Mouse (Mus musculus) stomach, embryonic 14.5 days (tissue): ENCODE measurements around the gene Ccdc22. TPM values are rescaled to one million over a fixed set of nuclear protein-coding genes. Genes with fewer than 3 reads are reported as not detected.

ENCODE experiments used
- ATAC-seq: fragments of 200-750 bp; cut with Nextera tagmentation; 2 replicates; pipeline ENCODE4 v1.8.0; 2017; ENCODE audit warnings: low read depth, moderate TSS enrichment; ENCODE audit not compliant: insufficient number of reproducible peaks, insufficient read depth, low FRiP score
- H3K27ac ChIP-seq: fragments of 300-500 bp; sonication (generic); 2 replicates; pipeline ENCODE4 v1.5.1; 2014; ENCODE audit warnings: mild to moderate bottlenecking, low read length, moderate library complexity, mixed read lengths
- H3K27me3 ChIP-seq: fragments of 300-500 bp; sonication (generic); 2 replicates; pipeline ENCODE4 v1.6.1; 2014; ENCODE audit warnings: low read length, control low read depth, mixed read lengths; ENCODE audit not compliant: control insufficient read depth, insufficient read depth
- H3K36me3 ChIP-seq: fragments of 300-500 bp; sonication (generic); 2 replicates; pipeline ENCODE4 v1.6.1; 2014; ENCODE audit warnings: mild to moderate bottlenecking, control low read depth, low read length, moderate library complexity, mixed read lengths; ENCODE audit not compliant: control insufficient read depth, insufficient read depth
- H3K4me1 ChIP-seq: fragments of 300-500 bp; sonication (generic); 2 replicates; pipeline ENCODE4 v1.6.1; 2014; ENCODE audit warnings: low read length, control low read depth, mixed read lengths; ENCODE audit not compliant: control insufficient read depth, insufficient read depth
- H3K4me2 ChIP-seq: fragments of 300-500 bp; sonication (generic); replicated peaks from 2 replicates; pipeline ENCODE4 v1.6.1; 2014; ENCODE audit warnings: low read depth, low read length, control low read depth
- H3K4me3 ChIP-seq: fragments of 300-500 bp; sonication (generic); 2 replicates; pipeline ENCODE4 v1.5.1; 2014; ENCODE audit warnings: low read depth, low read length, control low read depth
- H3K9ac ChIP-seq: fragments of 300-500 bp; sonication (generic); replicated peaks from 2 replicates; pipeline ENCODE4 v1.6.1; 2014; ENCODE audit warnings: low read depth, mild to moderate bottlenecking, control low read depth, low read length, moderate library complexity, mixed read lengths
- H3K9me3 ChIP-seq: fragments of 300-500 bp; sonication (generic); 2 replicates; pipeline ENCODE4 v1.6.1; 2016; ENCODE audit warnings: low read depth, low read length, control low read depth; ENCODE audit not compliant: control insufficient read depth
- WGBS: fragments of 180-500 bp; shearing (Covaris S2); extraction: QIAGEN DNeasy Blood & Tissue Kit; methylation state at CpG from one replicate; pipeline ENCODE4 v1.1.7; 2014; 5-methylcytosine and 5-hydroxymethylcytosine counted together
- polyA plus RNA-seq: library from polyadenylated mRNA; unstranded; fragments of >200 nt; fragmentation: Nextera tagmentation; extraction: Ambion mirVana; gene quantifications from 2 replicates; pipeline ENCODE4 v1.2.1, GENCODE M21; 2014

The Ccdc22 gene
- polyA plus RNA-seq, 1 experiment from 2014 or later, result 26.2 TPM

DNA sequence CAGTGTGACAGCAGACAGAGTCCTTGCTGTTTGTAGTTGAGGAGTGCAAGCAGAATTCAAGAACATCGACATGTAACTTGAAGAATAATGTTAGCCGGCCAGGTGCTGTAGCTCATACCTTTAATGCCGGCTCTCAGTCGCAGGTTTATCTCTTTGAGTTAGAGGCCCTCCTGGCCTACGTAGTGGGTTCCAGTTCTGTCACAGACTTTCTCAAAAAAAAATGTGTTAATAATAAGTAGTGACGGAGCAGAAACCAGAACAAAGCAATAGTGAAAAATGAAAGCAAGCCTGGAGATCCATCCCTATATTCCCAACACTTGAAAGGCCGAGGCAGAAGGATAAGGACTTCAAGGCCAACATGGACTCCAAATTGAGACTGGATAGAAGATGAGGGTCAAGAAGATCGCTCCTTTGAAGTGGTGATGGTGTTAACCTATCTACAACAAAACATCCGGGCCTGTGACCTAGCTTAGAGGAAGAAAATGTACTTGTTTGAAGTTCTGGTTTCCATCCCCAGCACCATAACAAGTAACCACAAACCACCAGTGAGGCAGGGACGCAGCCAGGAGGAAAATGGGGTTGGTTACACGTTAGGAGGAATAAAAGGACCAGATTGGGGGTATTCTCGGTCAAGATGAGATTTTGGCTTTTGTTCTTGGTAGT, 12.7 kb upstream of the Ccdc22 start:
- Histone ChIP-seq H3K36me3 (no peaks in the 10 kb centered on the region), H3K9ac (no peak overlapping the region), H3K27me3 (no peaks in the 10 kb centered on the region), H3K4me2 (no peak overlapping the region), H3K4me3 (no peak overlapping the region), H3K27ac (no peak overlapping the region), H3K9me3 (no peaks in the 10 kb centered on the region), H3K4me1 (no peaks in the 10 kb centered on the region)
- WGBS, result 75% methylated on average over 12 of the region's 12 CpGs
- ATAC-seq, result no peak

- Histone ChIP-seq H3K27me3 (no peaks in the 10 kb centered on the region), H3K4me1 (no peaks in the 10 kb centered on the region), H3K9me3 (no peaks in the 10 kb centered on the region), H3K4me3 (peak overlapping the region; percentile 27), H3K9ac (no peak overlapping the region), H3K36me3 (no peaks in the 10 kb centered on the region), H3K4me2 (peak overlapping the region; percentile 66), H3K27ac (no peak overlapping the region)
- ATAC-seq, result no peak
- 23% methylated on average over 26 of the region's 26 CpGs for WGBS
These were observed 5.4 kb upstream of the Ccdc22 start for GRCm38 (mm10) chrX:7610536-7611258.

DNA sequence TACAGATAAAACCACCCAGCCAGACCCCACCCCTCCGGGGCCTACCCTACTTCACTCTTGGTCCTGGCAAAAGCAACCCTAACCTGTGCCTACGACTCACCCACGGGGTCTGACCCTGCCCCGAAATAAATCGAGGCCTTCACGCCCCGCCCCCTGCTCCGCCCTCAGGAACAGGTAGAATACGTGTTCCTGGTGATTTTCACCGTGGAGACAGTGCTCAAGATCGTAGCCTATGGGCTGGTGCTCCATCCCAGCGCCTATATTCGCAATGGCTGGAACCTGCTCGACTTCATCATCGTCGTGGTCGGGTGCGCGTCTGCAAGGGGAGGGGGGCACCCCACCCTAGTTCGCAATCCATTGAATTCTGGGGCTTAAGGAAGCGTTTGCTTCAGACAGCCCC, 4.7 kb upstream of the Ccdc22 start:
- WGBS, result 21% methylated on average over 19 of the region's 21 CpGs
- H3K9ac ChIP-seq, result no peak overlapping the region
- no peak for ATAC-seq

DNA sequence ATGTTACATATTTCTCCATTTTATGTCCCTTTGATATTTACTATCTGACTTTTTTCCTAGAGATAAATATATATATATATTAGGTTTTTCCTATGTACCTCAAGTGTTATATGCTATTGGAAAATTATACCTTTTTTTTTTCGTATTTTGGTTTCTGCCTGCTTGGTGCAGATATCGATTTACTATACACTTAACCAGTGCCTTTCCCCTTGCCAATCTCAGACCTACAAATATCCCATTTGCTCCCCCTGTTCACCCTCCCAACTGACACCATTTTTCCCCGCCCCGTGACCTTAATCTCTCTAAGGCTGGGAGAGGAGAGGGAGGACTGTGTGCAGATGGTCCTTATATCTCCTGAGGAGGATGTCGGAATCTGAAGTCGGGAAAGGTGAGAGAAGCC, 1.5 kb upstream of the Ccdc22 start, which contains the start of gene Cacna1f:
Gene Cacna1f (plus strand): TSS at position 301 of the 400 bp plus-strand sequence.
- H3K27ac ChIP-seq, result no peak within 1 kb of the TSS
- H3K9me3 ChIP-seq, result no peaks in the 10 kb centered on the region
- no peak for ATAC-seq
- no peaks in the 10 kb centered on the region for H3K36me3 ChIP-seq
- H3K27me3 ChIP-seq, result no peaks in the 10 kb centered on the region
- WGBS, result 78% methylated on average over 6 of the region's 6 CpGs
- H3K9ac ChIP-seq, result no peak within 1 kb of the TSS
- no peak within 1 kb of the TSS for H3K4me2 ChIP-seq
- H3K4me3 ChIP-seq, result no peak within 1 kb of the TSS
- H3K4me1 ChIP-seq, result no peaks in the 10 kb centered on the region

More for the DNA sequence above, 4.7 kb upstream of the Ccdc22 start:
- Histone ChIP-seq H3K27me3 (no peaks in the 10 kb centered on the region), H3K27ac (no peak overlapping the region), H3K4me2 (peak overlapping the region; percentile 66), H3K4me1 (no peaks in the 10 kb centered on the region), H3K4me3 (peak overlapping the region; percentile 27; the same call in 1 of the 2 replicates), H3K9me3 (no peaks in the 10 kb centered on the region), H3K36me3 (no peaks in the 10 kb centered on the region)

GRCm38 (mm10) chrX:7605575-7605941, 241 bp upstream of the Ccdc22 start:
- no peaks in the 10 kb centered on the region for H3K36me3 ChIP-seq
- ATAC-seq, result no peak
- WGBS, result 44% methylated on average over 8 of the region's 8 CpGs
- H3K27me3 ChIP-seq, result no peaks in the 10 kb centered on the region
- H3K27ac ChIP-seq, result no peak overlapping the region
- no peak overlapping the region for H3K9ac ChIP-seq
- H3K9me3 ChIP-seq, result no peaks in the 10 kb centered on the region
- H3K4me1 ChIP-seq, result no peaks in the 10 kb centered on the region
- H3K4me2 ChIP-seq, result no peak overlapping the region
- H3K4me3 ChIP-seq, result no peak overlapping the region

DNA sequence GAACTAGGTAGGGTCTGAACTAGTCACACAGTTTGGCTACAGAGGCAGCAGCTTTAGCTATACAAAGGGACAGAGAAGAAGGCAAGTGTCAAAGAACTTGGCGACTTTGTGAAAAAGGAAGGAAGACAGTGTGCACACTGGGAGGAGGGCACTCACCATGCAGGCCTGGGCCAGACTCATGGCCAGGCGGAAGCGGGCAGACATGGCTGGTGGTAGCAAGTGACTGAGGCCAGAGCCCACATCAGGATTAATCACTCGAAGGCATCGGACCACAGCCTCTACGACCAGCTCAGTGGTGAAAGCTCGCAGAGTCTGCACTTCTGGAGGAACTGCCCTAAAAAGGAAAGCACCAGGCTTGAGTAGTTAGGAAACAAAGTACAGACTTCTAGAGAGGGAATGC, 1.3 kb downstream of the Ccdc22 start:
- H3K4me2 ChIP-seq, result peak overlapping the region; percentile 47
- ATAC-seq, result no peak
- no peak overlapping the region for H3K4me3 ChIP-seq

GRCm38 (mm10) chrX:7595371-7595770, 9.9 kb downstream of the Ccdc22 start:
- Histone ChIP-seq H3K4me3 (no peak overlapping the region), H3K27me3 (no peaks in the 10 kb centered on the region), H3K27ac (no peak overlapping the region), H3K4me2 (no peak overlapping the region), H3K9ac (no peak overlapping the region), H3K36me3 (peaks cover 3% of the 10 kb centered on the region; the same call in 1 of the 2 replicates), H3K4me1 (no peaks in the 10 kb centered on the region), H3K9me3 (no peaks in the 10 kb centered on the region)
- 85% methylated on average over 9 of the region's 9 CpGs for WGBS
- ATAC-seq, result no peak

More for the DNA sequence above, 1.3 kb downstream of the Ccdc22 start:
- Histone ChIP-seq H3K9ac (no peak overlapping the region), H3K4me1 (no peaks in the 10 kb centered on the region), H3K9me3 (no peaks in the 10 kb centered on the region), H3K36me3 (peaks cover 1% of the 10 kb centered on the region; the same call in 1 of the 2 replicates), H3K27me3 (no peaks in the 10 kb centered on the region), H3K27ac (no peak overlapping the region)
- 84% methylated on average over 7 of the region's 7 CpGs for WGBS

GRCm38 (mm10) chrX:7586356-7586755, 19.0 kb downstream of the Ccdc22 start:
- 87% methylated on average over 4 of the region's 5 CpGs for WGBS
- no peak for ATAC-seq
- no peak overlapping the region for H3K27ac ChIP-seq

More at GRCm38 (mm10) chrX:7586356-7586755, 19.0 kb downstream of the Ccdc22 start:
- H3K9me3 ChIP-seq, result no peaks in the 10 kb centered on the region
- H3K27me3 ChIP-seq, result no peaks in the 10 kb centered on the region
- H3K36me3 ChIP-seq, result no peaks in the 10 kb centered on the region
- no peak overlapping the region for H3K4me3 ChIP-seq
- H3K4me2 ChIP-seq, result no peak overlapping the region
- H3K9ac ChIP-seq, result no peak overlapping the region
- no peaks in the 10 kb centered on the region for H3K4me1 ChIP-seq
